Mouse (Mus musculus): ENCODE data around the gene Hivep3. TPM values are rescaled to one million over a fixed set of nuclear protein-coding genes. Genes with fewer than 3 reads are reported as not detected.

Gene Hivep3
- polyA plus RNA-seq, 1 experiment from 2014 or later: 24.0 TPM

- peak; percentile 36; the same call in 1 of the 2 replicates for ATAC-seq (ENCODE audit: borderline replicate concordance, extremely low read depth, low FRiP score, low TSS enrichment)
- 54% methylated on average over 12 of the region's 12 CpGs for WGBS
- Histone ChIP-seq H3K27ac (no peak overlapping the region), H3K27me3 (no peaks in the 10 kb centered on the region), H3K9me3 (no peaks in the 10 kb centered on the region), H3K9ac (no peak overlapping the region), H3K36me3 (no peaks in the 10 kb centered on the region), H3K4me3 (no peak overlapping the region), H3K4me1 (peaks cover 23% of the 10 kb centered on the region), H3K4me2 (no peak overlapping the region)
These were observed 213.9 kb downstream of the Hivep3 start for GRCm38 (mm10) chr4:119947232-119948162.

- no peak overlapping the region for H3K9ac ChIP-seq
- no peak for ATAC-seq (ENCODE audit: borderline replicate concordance, extremely low read depth, low FRiP score, low TSS enrichment)
- 64% methylated on average over 6 of the region's 6 CpGs for WGBS
These were observed 214.8 kb downstream of the Hivep3 start for GRCm38 (mm10) chr4:119948406-119948805.

GRCm38 (mm10) chr4:119948922-119949614, 215.5 kb downstream of the Hivep3 start:
- 35% methylated on average over 12 of the region's 12 CpGs for WGBS
- Histone ChIP-seq H3K27ac (no peak overlapping the region), H3K4me3 (no peak overlapping the region), H3K4me2 (no peak overlapping the region), H3K4me1 (peaks cover 27% of the 10 kb centered on the region), H3K9me3 (no peaks in the 10 kb centered on the region), H3K27me3 (no peaks in the 10 kb centered on the region), H3K36me3 (no peaks in the 10 kb centered on the region), H3K9ac (no peak overlapping the region)
- no peak for ATAC-seq (ENCODE audit: borderline replicate concordance, extremely low read depth, low FRiP score, low TSS enrichment)

More at GRCm38 (mm10) chr4:119948406-119948805, 214.8 kb downstream of the Hivep3 start:
- H3K9me3 ChIP-seq: no peaks in the 10 kb centered on the region
- H3K27me3 ChIP-seq: no peaks in the 10 kb centered on the region
- H3K36me3 ChIP-seq: no peaks in the 10 kb centered on the region
- no peak overlapping the region for H3K27ac ChIP-seq
- no peak overlapping the region for H3K4me2 ChIP-seq
- peaks cover 27% of the 10 kb centered on the region for H3K4me1 ChIP-seq
- H3K4me3 ChIP-seq: no peak overlapping the region

GRCm38 (mm10) chr4:119950181-119950580, 216.6 kb downstream of the Hivep3 start:
- Histone ChIP-seq H3K4me2 (no peak overlapping the region), H3K4me1 (peaks cover 27% of the 10 kb centered on the region), H3K27ac (no peak overlapping the region), H3K9ac (no peak overlapping the region), H3K4me3 (no peak overlapping the region), H3K9me3 (no peaks in the 10 kb centered on the region), H3K27me3 (no peaks in the 10 kb centered on the region), H3K36me3 (no peaks in the 10 kb centered on the region)
- 79% methylated on average over 5 of the region's 5 CpGs for WGBS
- no peak for ATAC-seq (ENCODE audit: borderline replicate concordance, extremely low read depth, low FRiP score, low TSS enrichment)

- WGBS: 88% methylated on average over 1 of the region's 1 CpGs
- H3K4me1 ChIP-seq: peaks cover 27% of the 10 kb centered on the region
- no peaks in the 10 kb centered on the region for H3K9me3 ChIP-seq
- ATAC-seq (ENCODE audit: borderline replicate concordance, extremely low read depth, low FRiP score, low TSS enrichment): no peak
- H3K27ac ChIP-seq: no peak overlapping the region
- H3K27me3 ChIP-seq: no peaks in the 10 kb centered on the region
- H3K36me3 ChIP-seq: no peaks in the 10 kb centered on the region
- H3K9ac ChIP-seq: no peak overlapping the region
- no peak overlapping the region for H3K4me2 ChIP-seq
- H3K4me3 ChIP-seq: no peak overlapping the region
These were observed 217.5 kb downstream of the Hivep3 start for GRCm38 (mm10) chr4:119951081-119951480.

- Histone ChIP-seq H3K36me3 (no peaks in the 10 kb centered on the region), H3K27me3 (no peaks in the 10 kb centered on the region), H3K9ac (no peak overlapping the region), H3K9me3 (no peaks in the 10 kb centered on the region), H3K27ac (no peak overlapping the region), H3K4me3 (no peak overlapping the region), H3K4me1 (peaks cover 11% of the 10 kb centered on the region; the same call in 1 of the 2 replicates), H3K4me2 (no peak overlapping the region)
- ATAC-seq (ENCODE audit: borderline replicate concordance, extremely low read depth, low FRiP score, low TSS enrichment): no peak
- 87% methylated on average over 7 of the region's 7 CpGs for WGBS
These were observed 221.4 kb downstream of the Hivep3 start for GRCm38 (mm10) chr4:119955008-119955407.

- WGBS: 86% methylated on average over 2 of the region's 2 CpGs
- Histone ChIP-seq H3K4me3 (no peak overlapping the region), H3K4me1 (peaks cover 11% of the 10 kb centered on the region; the same call in 1 of the 2 replicates), H3K4me2 (no peak overlapping the region), H3K27me3 (no peaks in the 10 kb centered on the region), H3K27ac (no peak overlapping the region), H3K9me3 (no peaks in the 10 kb centered on the region), H3K36me3 (no peaks in the 10 kb centered on the region), H3K9ac (no peak overlapping the region)
- ATAC-seq (ENCODE audit: borderline replicate concordance, extremely low read depth, low FRiP score, low TSS enrichment): no peak
These were observed 224.4 kb downstream of the Hivep3 start for GRCm38 (mm10) chr4:119957970-119958369.

GRCm38 (mm10) chr4:119959293-119959692, 225.7 kb downstream of the Hivep3 start:
- no peaks in the 10 kb centered on the region for H3K36me3 ChIP-seq
- no peaks in the 10 kb centered on the region for H3K27me3 ChIP-seq
- no peak overlapping the region for H3K9ac ChIP-seq
- H3K9me3 ChIP-seq: no peaks in the 10 kb centered on the region
- no peak overlapping the region for H3K4me2 ChIP-seq
- 49% methylated on average over 7 of the region's 7 CpGs for WGBS
- peaks cover 7% of the 10 kb centered on the region; the same call in 1 of the 2 replicates for H3K4me1 ChIP-seq
- H3K4me3 ChIP-seq: no peak overlapping the region
- no peak for ATAC-seq (ENCODE audit: borderline replicate concordance, extremely low read depth, low FRiP score, low TSS enrichment)
- no peak overlapping the region for H3K27ac ChIP-seq

- no peak overlapping the region for H3K4me2 ChIP-seq
- H3K27me3 ChIP-seq: no peaks in the 10 kb centered on the region
- H3K9me3 ChIP-seq: no peaks in the 10 kb centered on the region
- no peak overlapping the region for H3K27ac ChIP-seq
- no peak overlapping the region for H3K4me3 ChIP-seq
- H3K36me3 ChIP-seq: no peaks in the 10 kb centered on the region
- ATAC-seq (ENCODE audit: borderline replicate concordance, extremely low read depth, low FRiP score, low TSS enrichment): no peak
- no peak overlapping the region for H3K9ac ChIP-seq
- peaks cover 7% of the 10 kb centered on the region; the same call in 1 of the 2 replicates for H3K4me1 ChIP-seq
- WGBS: 50% methylated on average over 1 of the region's 1 CpGs
These were observed 226.3 kb downstream of the Hivep3 start for GRCm38 (mm10) chr4:119959873-119960272.

- no peak overlapping the region for H3K4me3 ChIP-seq
- ATAC-seq (ENCODE audit: borderline replicate concordance, extremely low read depth, low FRiP score, low TSS enrichment): no peak
- no peak overlapping the region for H3K9ac ChIP-seq
- WGBS: 82% methylated on average over 6 of the region's 6 CpGs
- H3K4me1 ChIP-seq: peaks cover 13% of the 10 kb centered on the region
- H3K27ac ChIP-seq: no peak overlapping the region
- no peaks in the 10 kb centered on the region for H3K36me3 ChIP-seq
- no peaks in the 10 kb centered on the region for H3K27me3 ChIP-seq
- H3K4me2 ChIP-seq: no peak overlapping the region
- H3K9me3 ChIP-seq: no peaks in the 10 kb centered on the region
These were observed 226.9 kb downstream of the Hivep3 start for GRCm38 (mm10) chr4:119960523-119960922.

- H3K27me3 ChIP-seq: no peaks in the 10 kb centered on the region
- no peaks in the 10 kb centered on the region for H3K36me3 ChIP-seq
- no peaks in the 10 kb centered on the region for H3K9me3 ChIP-seq
- H3K4me2 ChIP-seq: no peak overlapping the region
- no peak for ATAC-seq (ENCODE audit: borderline replicate concordance, extremely low read depth, low FRiP score, low TSS enrichment)
- H3K4me1 ChIP-seq: peaks cover 20% of the 10 kb centered on the region
- WGBS: 75% methylated on average over 5 of the region's 5 CpGs
- no peak overlapping the region for H3K4me3 ChIP-seq
- no peak overlapping the region for H3K27ac ChIP-seq
- H3K9ac ChIP-seq: no peak overlapping the region
These were observed 227.6 kb downstream of the Hivep3 start for GRCm38 (mm10) chr4:119961164-119961563.

- Histone ChIP-seq H3K4me3 (no peak overlapping the region), H3K4me1 (peaks cover 29% of the 10 kb centered on the region), H3K4me2 (no peak overlapping the region), H3K9me3 (no peaks in the 10 kb centered on the region), H3K36me3 (no peaks in the 10 kb centered on the region), H3K27me3 (no peaks in the 10 kb centered on the region), H3K27ac (no peak overlapping the region), H3K9ac (no peak overlapping the region)
- 74% methylated on average over 5 of the region's 5 CpGs for WGBS
- no peak for ATAC-seq (ENCODE audit: borderline replicate concordance, extremely low read depth, low FRiP score, low TSS enrichment)
These were observed 228.5 kb downstream of the Hivep3 start for GRCm38 (mm10) chr4:119962066-119962465.

Data from lung, embryonic 15.5 days (tissue).